Mouse (Mus musculus): Measurements from ENCODE around the gene Rnf169. TPM values are rescaled to one million over a fixed set of nuclear protein-coding genes. Genes with fewer than 3 reads are reported as not detected.

Gene Rnf169
- polyA plus RNA-seq, 2 experiments = 1.6 to 2.2 TPM

DNA sequence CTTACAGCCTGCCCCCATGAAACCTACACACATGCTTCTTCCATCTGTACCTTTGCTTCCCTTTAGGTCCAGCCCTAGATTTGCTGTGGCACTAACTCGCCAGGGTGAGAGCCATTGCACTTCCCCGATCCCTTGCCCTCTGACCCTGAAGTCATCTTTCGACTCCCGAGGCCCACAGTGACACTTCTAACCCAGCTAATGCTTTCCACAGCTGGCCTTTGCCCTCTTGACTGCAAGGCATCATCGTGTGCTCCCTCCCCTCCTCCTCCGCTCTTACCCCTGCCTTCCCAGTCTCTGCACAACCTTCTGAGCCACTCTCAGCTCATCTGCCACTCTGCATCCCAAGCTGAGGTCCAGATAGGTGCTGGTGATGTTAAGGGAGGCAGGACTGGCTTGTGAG lies 32.3 kb upstream of the Rnf169 start:
- 41% methylated on average over 6 of the region's 6 CpGs for WGBS (ENCODE audit: insufficient replicate concordance)

GRCm38 (mm10) chr7:100012085-100012484 lies 31.8 kb upstream of the Rnf169 start:
- Histone ChIP-seq H3K36me3 (replicated peaks; ENCODE audit: control insufficient read depth, insufficient read depth, low read depth) (no peaks in the 10 kb centered on the region), H3K27ac (no peak overlapping the region), H3K27me3 (ENCODE audit: control insufficient read depth, insufficient read depth, low read length) (peaks cover 15% of the 10 kb centered on the region), H3K9ac (replicated peaks) (no peak overlapping the region), H3K4me2 (ENCODE audit: low read depth) (no peak overlapping the region), H3K4me1 (replicated peaks; ENCODE audit: control insufficient read depth in 2 of 2, insufficient read depth in 2 of 2, low read length in 1 of 2) (no peaks in the 10 kb centered on the region; a peak in 1 of 4 replicates), H3K9me3 (ENCODE audit: control insufficient read depth, low read length) (no peaks in the 10 kb centered on the region), H3K4me3 (ENCODE audit: insufficient read depth in 1 of 2, low read depth in 2 of 2, low read length in 2 of 2) (no peak overlapping the region)
- DNase-seq (ENCODE audit: low read depth in 3 of 3, low spot score in 3 of 3) (no peak), ATAC-seq (ENCODE audit: insufficient read depth) (no peak)
- no peak for TF ChIP-seq CTCF (IDR thresholded peaks at IDR 0.05; ENCODE audit: low read depth)
- TF ChIP-seq EP300 (IDR thresholded peaks at IDR 0.05; ENCODE audit: low read depth) = no peak
- 54% methylated on average over 8 of the region's 8 CpGs for WGBS (ENCODE audit: insufficient replicate concordance)

More for the DNA sequence above, 32.3 kb upstream of the Rnf169 start:
- no peaks in the 10 kb centered on the region; a peak in 1 of 4 replicates for H3K4me1 ChIP-seq (replicated peaks; ENCODE audit: control insufficient read depth in 2 of 2, insufficient read depth in 2 of 2, low read length in 1 of 2)
- no peaks in the 10 kb centered on the region for H3K36me3 ChIP-seq (replicated peaks; ENCODE audit: control insufficient read depth, insufficient read depth, low read depth)
- no peak overlapping the region for H3K27ac ChIP-seq
- TF ChIP-seq EP300 (IDR thresholded peaks at IDR 0.05; ENCODE audit: low read depth) (no peak), CTCF (IDR thresholded peaks at IDR 0.05; ENCODE audit: low read depth) (no peak)
- peaks cover 11% of the 10 kb centered on the region for H3K27me3 ChIP-seq (ENCODE audit: control insufficient read depth, insufficient read depth, low read length)
- H3K9me3 ChIP-seq (ENCODE audit: control insufficient read depth, low read length) = no peaks in the 10 kb centered on the region
- no peak overlapping the region for H3K4me2 ChIP-seq (ENCODE audit: low read depth)
- ATAC-seq (ENCODE audit: insufficient read depth) (no peak), DNase-seq (ENCODE audit: low read depth in 3 of 3, low spot score in 3 of 3) (no peak)
- H3K9ac ChIP-seq (replicated peaks) = no peak overlapping the region
- H3K4me3 ChIP-seq (ENCODE audit: insufficient read depth in 1 of 2, low read depth in 2 of 2, low read length in 2 of 2) = no peak overlapping the region

DNA sequence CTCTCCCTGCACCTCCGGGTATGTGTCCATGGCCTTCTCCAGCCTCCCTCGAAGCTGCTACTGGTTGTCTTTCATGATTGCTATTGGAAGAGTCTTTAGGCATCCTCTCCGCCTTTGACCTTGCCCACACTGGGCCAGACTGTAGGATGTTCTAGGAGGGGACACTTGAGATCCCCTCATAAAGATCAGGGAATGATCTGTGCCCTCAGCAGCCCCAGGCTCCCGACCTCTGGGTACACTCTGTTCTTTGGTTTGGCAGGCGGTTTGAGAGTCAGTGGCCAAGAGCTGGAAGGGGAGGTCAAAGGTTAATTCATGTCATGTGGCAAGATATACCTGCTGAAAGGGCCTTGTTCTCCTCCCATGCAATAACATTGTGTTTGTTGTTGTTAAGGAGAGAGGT lies 30.5 kb upstream of the Rnf169 start:
- WGBS (ENCODE audit: insufficient replicate concordance) = 25% methylated on average over 5 of the region's 5 CpGs
- H3K9me3 ChIP-seq (ENCODE audit: control insufficient read depth, low read length) = no peaks in the 10 kb centered on the region
- H3K27me3 ChIP-seq (ENCODE audit: control insufficient read depth, insufficient read depth, low read length) = peaks cover 28% of the 10 kb centered on the region
- no peaks in the 10 kb centered on the region for H3K36me3 ChIP-seq (replicated peaks; ENCODE audit: control insufficient read depth, insufficient read depth, low read depth)
- H3K27ac ChIP-seq = no peak overlapping the region
- no peaks in the 10 kb centered on the region; a peak in 1 of 4 replicates for H3K4me1 ChIP-seq (replicated peaks; ENCODE audit: control insufficient read depth in 2 of 2, insufficient read depth in 2 of 2, low read length in 1 of 2)
- TF ChIP-seq EP300 (IDR thresholded peaks at IDR 0.05; ENCODE audit: low read depth) (no peak), CTCF (IDR thresholded peaks at IDR 0.05; ENCODE audit: low read depth) (no peak)
- no peak for DNase-seq (ENCODE audit: low read depth in 3 of 3, low spot score in 3 of 3)
- no peak overlapping the region for H3K9ac ChIP-seq (replicated peaks)
- H3K4me3 ChIP-seq (ENCODE audit: insufficient read depth in 1 of 2, low read depth in 2 of 2, low read length in 2 of 2) = no peak overlapping the region
- ATAC-seq (ENCODE audit: insufficient read depth) = no peak
- no peak overlapping the region for H3K4me2 ChIP-seq (ENCODE audit: low read depth)

DNA sequence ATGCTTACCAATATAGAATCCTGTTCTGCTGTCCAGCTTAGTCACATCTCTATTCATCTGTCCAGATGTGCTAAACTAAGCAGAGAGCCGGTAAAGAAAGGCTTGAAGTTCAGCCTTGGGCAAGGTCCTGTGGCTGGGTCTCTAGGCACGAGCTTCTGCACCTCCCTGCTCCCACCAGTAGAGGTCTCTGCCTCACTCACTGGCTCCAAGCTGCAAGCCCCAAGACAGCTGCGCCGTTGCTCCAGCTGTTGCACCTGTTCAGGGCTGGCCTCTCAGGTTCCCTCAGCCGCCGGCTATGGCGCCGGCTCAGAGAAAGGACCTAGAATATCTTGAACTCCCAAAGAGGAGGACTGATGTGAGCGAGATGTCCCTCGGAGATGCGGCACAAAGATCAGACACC lies 29.4 kb upstream of the Rnf169 start:
- peaks cover 39% of the 10 kb centered on the region for H3K27me3 ChIP-seq (ENCODE audit: control insufficient read depth, insufficient read depth, low read length)
- ATAC-seq (ENCODE audit: insufficient read depth) (no peak), DNase-seq (ENCODE audit: low read depth in 3 of 3, low spot score in 3 of 3) (peak; percentile 22 to 31 (median 24))
- no peaks in the 10 kb centered on the region; a peak in 1 of 4 replicates for H3K4me1 ChIP-seq (replicated peaks; ENCODE audit: control insufficient read depth in 2 of 2, insufficient read depth in 2 of 2, low read length in 1 of 2)
- no peak overlapping the region for H3K27ac ChIP-seq
- H3K9ac ChIP-seq (replicated peaks) = no peak overlapping the region
- TF ChIP-seq EP300 (IDR thresholded peaks at IDR 0.05; ENCODE audit: low read depth) = no peak
- TF ChIP-seq CTCF (IDR thresholded peaks at IDR 0.05; ENCODE audit: low read depth) = peak; percentile 86
- H3K4me3 ChIP-seq (ENCODE audit: insufficient read depth in 1 of 2, low read depth in 2 of 2, low read length in 2 of 2) = no peak overlapping the region
- H3K36me3 ChIP-seq (replicated peaks; ENCODE audit: control insufficient read depth, insufficient read depth, low read depth) = no peaks in the 10 kb centered on the region
- WGBS (ENCODE audit: insufficient replicate concordance) = 9% methylated on average over 11 of the region's 11 CpGs
- H3K4me2 ChIP-seq (ENCODE audit: low read depth) = no peak overlapping the region
- no peaks in the 10 kb centered on the region for H3K9me3 ChIP-seq (ENCODE audit: control insufficient read depth, low read length)

DNA sequence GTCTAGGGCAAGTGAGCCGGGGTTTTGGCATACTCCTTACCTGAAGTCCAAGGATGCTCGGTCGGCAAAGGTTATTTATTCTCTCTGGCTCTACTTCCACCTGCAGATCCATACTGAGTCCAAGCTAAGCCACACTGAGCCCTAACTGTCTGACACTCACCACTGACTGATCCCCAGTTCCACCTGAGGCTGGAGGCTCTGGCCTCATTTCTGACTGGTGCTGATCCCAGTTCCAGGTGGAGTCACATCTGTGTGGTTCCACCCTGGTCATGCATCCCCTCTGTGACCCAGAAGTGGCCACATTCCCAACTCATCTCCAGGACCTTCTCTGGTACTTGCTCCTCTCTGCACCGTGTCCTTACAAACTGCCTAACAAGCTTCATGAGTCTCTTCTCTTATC lies 28.5 kb upstream of the Rnf169 start:
- H3K9ac ChIP-seq (replicated peaks) = no peak overlapping the region
- H3K27me3 ChIP-seq (ENCODE audit: control insufficient read depth, insufficient read depth, low read length) = peaks cover 43% of the 10 kb centered on the region
- TF ChIP-seq CTCF (IDR thresholded peaks at IDR 0.05; ENCODE audit: low read depth) (no peak), EP300 (IDR thresholded peaks at IDR 0.05; ENCODE audit: low read depth) (no peak)
- H3K36me3 ChIP-seq (replicated peaks; ENCODE audit: control insufficient read depth, insufficient read depth, low read depth) = no peaks in the 10 kb centered on the region
- no peak overlapping the region for H3K4me3 ChIP-seq (ENCODE audit: insufficient read depth in 1 of 2, low read depth in 2 of 2, low read length in 2 of 2)
- H3K4me1 ChIP-seq (replicated peaks; ENCODE audit: control insufficient read depth in 2 of 2, insufficient read depth in 2 of 2, low read length in 1 of 2) = no peaks in the 10 kb centered on the region; a peak in 1 of 4 replicates
- H3K4me2 ChIP-seq (ENCODE audit: low read depth) = no peak overlapping the region
- ATAC-seq (ENCODE audit: insufficient read depth) = no peak
- WGBS (ENCODE audit: insufficient replicate concordance) = 71% methylated on average over 4 of the region's 4 CpGs
- no peaks in the 10 kb centered on the region for H3K9me3 ChIP-seq (ENCODE audit: control insufficient read depth, low read length)
- no peak overlapping the region for H3K27ac ChIP-seq
- DNase-seq (ENCODE audit: low read depth in 3 of 3, low spot score in 3 of 3) = no peak
